23 mouse cellular contexts compared by ENCODE assay signal in the genomic region with DNA sequence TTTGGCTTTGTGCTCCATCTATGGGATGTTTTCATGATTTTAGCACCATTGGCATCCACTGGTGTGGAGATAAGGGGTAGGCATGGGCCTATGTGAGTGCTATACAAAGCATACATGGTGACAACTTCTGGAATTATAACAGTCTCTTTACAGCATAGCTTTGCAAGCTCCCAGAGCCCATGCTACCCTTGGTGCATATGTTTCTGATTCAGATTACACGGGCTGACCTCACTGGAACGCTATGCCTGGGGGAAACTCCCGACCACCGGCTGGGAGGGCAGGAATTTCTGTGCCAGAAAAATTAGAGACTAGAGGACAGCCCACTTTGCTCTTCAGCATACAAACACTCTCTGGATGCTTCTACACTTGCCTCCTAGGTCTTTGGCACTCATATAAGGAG.
A peak's percentile ranks its signal among the peaks of the same experiment; 100 is the strongest.
DNase-seq lines count a peak whose midpoint lies in the region; ATAC-seq lines count a peak whose summit lies in the region.
"Had no signal": no experiment of that assay in that cellular context is flagged by ENCODE, and none has a peak within 500 bp of the region (broad histone marks: within the 10 kb centered on the region; RNA-seq: fewer than 3 reads in every experiment).

No protein-coding gene starts in this region.

- H3K9ac ChIP-seq in hindbrain, embryonic 11.5 days (ENCODE audit: low read depth, low read length): no peak overlapping the region
- H3K9ac ChIP-seq: forebrain, embryonic 13.5 days; hindbrain, embryonic 12.5 days; lung, embryonic 14.5 days; neural tube, embryonic 15.5 days had no signal

- DNase-seq in embryo, embryonic 10 days (ENCODE audit: low spot score): peak; percentile 62
- DNase-seq in embryo, embryonic 9.5 days (ENCODE audit: extremely low spot score): no peak
- DNase-seq in hindbrain, embryonic 10.5 days (ENCODE audit: low spot score): peak; percentile 25
- DNase-seq in hindbrain, embryonic 11.5 days (ENCODE audit: low spot score): no peak
- DNase-seq in limb, embryonic 10.5 days (ENCODE audit: low spot score): no peak
- no peak for DNase-seq in lung, postnatal 4 days
- DNase-seq in adrenal gland, postnatal 14 days: no peak
- DNase-seq: cerebellum, adult 9-10 months; kidney, adult 9 months; kidney, postnatal 4 days; lung, embryonic 14.5 days; retina, postnatal 1 day; right cerebral cortex, postnatal 4 days; thymus, postnatal 25 days had no signal

- no peak for ATAC-seq in hindbrain, embryonic 11.5 days (ENCODE audit: low FRiP score)
- no peak for ATAC-seq in granulocyte monocyte progenitor cell, adult 5-6 weeks (replicated peaks; ENCODE audit: poor library complexity, severe bottlenecking)
- ATAC-seq: forebrain, embryonic 13.5 days; inflammation-experienced regulatory T-cells, adult 6 months had no signal

- peaks cover 5% of the 10 kb centered on the region; the same call in 1 of the 2 replicates for H3K9me3 ChIP-seq in hindbrain, embryonic 10.5 days
- no peaks in the 10 kb centered on the region for H3K9me3 ChIP-seq in hindbrain, embryonic 11.5 days (ENCODE audit: control insufficient read depth, low read length)
- no peaks in the 10 kb centered on the region for H3K9me3 ChIP-seq in limb, embryonic 10.5 days (replicated peaks)
- H3K9me3 ChIP-seq: forebrain, embryonic 13.5 days; hindbrain, embryonic 12.5 days; midbrain, embryonic 12.5 days; neural tube, embryonic 15.5 days had no signal

- no peak overlapping the region for H3K4me2 ChIP-seq in hindbrain, embryonic 11.5 days (replicated peaks; ENCODE audit: low read depth, low read length)
- H3K4me2 ChIP-seq: forebrain, embryonic 13.5 days; hindbrain, embryonic 12.5 days; liver, embryonic 11.5 days; lung, embryonic 14.5 days; midbrain, embryonic 12.5 days; neural tube, embryonic 15.5 days had no signal

- no peaks in the 10 kb centered on the region for H3K27me3 ChIP-seq in hindbrain, embryonic 10.5 days (ENCODE audit: insufficient read depth, poor library complexity, severe bottlenecking)
- no peaks in the 10 kb centered on the region for H3K27me3 ChIP-seq in hindbrain, embryonic 11.5 days (ENCODE audit: control insufficient read depth, insufficient read depth, low read length)
- H3K27me3 ChIP-seq in limb, embryonic 10.5 days (ENCODE audit: low read depth, poor library complexity, severe bottlenecking): no peaks in the 10 kb centered on the region
- H3K27me3 ChIP-seq: forebrain, embryonic 13.5 days; hindbrain, embryonic 12.5 days; midbrain, embryonic 12.5 days; neural tube, embryonic 15.5 days had no signal

- 55% methylated on average over 4 of the region's 4 CpGs for WGBS in hindbrain, embryonic 10.5 days
- 58% methylated on average over 4 of the region's 4 CpGs for WGBS in hindbrain, embryonic 11.5 days
- WGBS in limb, embryonic 10.5 days: 12% methylated on average over 4 of the region's 4 CpGs

- peaks cover 36% of the 10 kb centered on the region for H3K4me1 ChIP-seq in hindbrain, embryonic 10.5 days (replicated peaks)
- H3K4me1 ChIP-seq in hindbrain, embryonic 11.5 days (replicated peaks; ENCODE audit: control insufficient read depth, insufficient read depth, low read length): no peaks in the 10 kb centered on the region
- peaks cover 59% of the 10 kb centered on the region for H3K4me1 ChIP-seq in limb, embryonic 10.5 days
- H3K4me1 ChIP-seq: forebrain, embryonic 13.5 days; midbrain, embryonic 12.5 days; neural tube, embryonic 15.5 days had no signal

- H3K36me3 ChIP-seq in hindbrain, embryonic 10.5 days: no peaks in the 10 kb centered on the region
- H3K36me3 ChIP-seq in hindbrain, embryonic 11.5 days (ENCODE audit: control insufficient read depth, insufficient read depth, low read length): no peaks in the 10 kb centered on the region
- H3K36me3 ChIP-seq in limb, embryonic 10.5 days: no peaks in the 10 kb centered on the region
- H3K36me3 ChIP-seq: hindbrain, embryonic 12.5 days; midbrain, embryonic 12.5 days; neural tube, embryonic 15.5 days had no signal

- no peak overlapping the region for H3K4me3 ChIP-seq in hindbrain, embryonic 10.5 days
- no peak overlapping the region for H3K4me3 ChIP-seq in hindbrain, embryonic 11.5 days (ENCODE audit: low read depth, low read length)
- no peak overlapping the region for H3K4me3 ChIP-seq in limb, embryonic 10.5 days
- H3K4me3 ChIP-seq: forebrain, embryonic 13.5 days; hindbrain, embryonic 12.5 days; midbrain, embryonic 12.5 days; myocyte; neural tube, embryonic 15.5 days had no signal

- H3K27ac ChIP-seq in hindbrain, embryonic 10.5 days: 0 out of 2 replicates have a peak overlapping the region, but pooled peaks have one; percentile 4
- H3K27ac ChIP-seq in hindbrain, embryonic 11.5 days (ENCODE audit: low read depth, low read length): no peak overlapping the region
- H3K27ac ChIP-seq in limb, embryonic 10.5 days: peak overlapping the region; percentile 80
- H3K27ac ChIP-seq: forebrain, embryonic 13.5 days; hindbrain, embryonic 12.5 days; macrophage; midbrain, embryonic 12.5 days; neural tube, embryonic 15.5 days had no signal

Comparison
In these comparisons a context has a peak if more than half of its experiments do, and no peak if none do; other contexts are left out.
1. DNase-seq: peak in embryo, embryonic 10 days (single experiment) and hindbrain, embryonic 10.5 days (single experiment); none in embryo, embryonic 9.5 days (single experiment), hindbrain, embryonic 11.5 days (single experiment), limb, embryonic 10.5 days (single experiment), lung, postnatal 4 days (0 of 2) and adrenal gland, postnatal 14 days (single experiment).